ENCODE assay signal across 9 mouse cellular contexts in genomic region chr19:6910306-6910705, GRCm38 (mm10). TPM values are rescaled to one million over a fixed set of nuclear protein-coding genes. Genes with fewer than 3 reads are reported as not detected.
DNase-seq lines count a peak whose midpoint lies in the region; ATAC-seq and TF ChIP-seq lines count a peak whose summit lies in the region.
"Not testable (repeated sequence)": the region's sequence is repeated elsewhere in the genome, so short reads cannot be mapped to it uniquely, and the experiment has no call there.
"Had no signal": no experiment of that assay in that cellular context is flagged by ENCODE, and none has a peak within 500 bp of the region (broad histone marks: within the 10 kb centered on the region; RNA-seq: fewer than 3 reads in every experiment).

No protein-coding gene starts in this region.

- H3K79me2 ChIP-seq in CH12.LX (replicated peaks; ENCODE audit: control insufficient read depth, extremely low read depth, insufficient read depth, poor library complexity, severe bottlenecking), result peaks cover 21% of the 10 kb centered on the region

- H3K4me3 ChIP-seq in CH12.LX (replicated peaks in 1 of 3; ENCODE audit: low read depth in 2 of 3, low read length in 2 of 3, poor library complexity in 1 of 3), result peak overlapping the region; percentile 85 to 100 (median 92)
- peak overlapping the region; percentile 67 for H3K4me3 ChIP-seq in embryonic fibroblast, embryonic 13.5 days (ENCODE audit: insufficient read depth, low read length)
- H3K4me3 ChIP-seq in heart, embryonic 16.5 days (ENCODE audit: low read length), result peak overlapping the region; percentile 69
- peak overlapping the region; percentile 64 for H3K4me3 ChIP-seq in kidney, embryonic 16.5 days (ENCODE audit: low read length)
- peak overlapping the region; percentile 82 for H3K4me3 ChIP-seq in liver, embryonic 14.5 days (ENCODE audit: insufficient read depth in 1 of 2, low read depth in 2 of 2, low read length in 2 of 2)
- peak overlapping the region; percentile 64 for H3K4me3 ChIP-seq in midbrain, embryonic 13.5 days (replicated peaks)

- TF ChIP-seq POLR2A in CH12.LX (IDR thresholded peaks at IDR 0.05; ENCODE audit: low read depth, low read length), result not testable (repeated sequence)
- peak; percentile 45; the same call in 1 of the 2 replicates for TF ChIP-seq POLR2A in embryonic fibroblast, embryonic 13.5 days (IDR thresholded peaks at IDR 0.05; ENCODE audit: low read depth, low read length)

- WGBS in heart, embryonic 16.5 days, result under 1% methylated on average over 30 of the region's 30 CpGs
- WGBS in kidney, embryonic 16.5 days, result under 1% methylated on average over 30 of the region's 30 CpGs
- WGBS in liver, embryonic 14.5 days (ENCODE audit: insufficient replicate concordance), result under 1% methylated on average over 29 of the region's 30 CpGs
- WGBS in midbrain, embryonic 13.5 days, result under 1% methylated on average over 28 of the region's 30 CpGs

- not testable (repeated sequence) for TF ChIP-seq EP300 in CH12.LX (IDR thresholded peaks at IDR 0.05; ENCODE audit: low read length); liver, embryonic 14.5 days (IDR thresholded peaks at IDR 0.05; ENCODE audit: low read depth)

- H3K4me1 ChIP-seq in CH12.LX (ENCODE audit: control insufficient read depth in 1 of 2, insufficient read depth in 2 of 2), result peaks cover 10 to 29% of the 10 kb centered on the region in 2 experiments; a peak in 3 of 4 replicates
- not testable (repeated sequence) for H3K4me1 ChIP-seq in embryonic fibroblast, embryonic 13.5 days (ENCODE audit: control insufficient read depth, insufficient read depth, low read length); liver, embryonic 14.5 days (replicated peaks; ENCODE audit: control insufficient read depth in 2 of 2, insufficient read depth in 2 of 2, low read length in 1 of 2)
- peaks cover 21% of the 10 kb centered on the region for H3K4me1 ChIP-seq in heart, embryonic 16.5 days (ENCODE audit: control insufficient read depth, insufficient read depth, low read length)
- H3K4me1 ChIP-seq in kidney, embryonic 16.5 days (ENCODE audit: insufficient read depth, low read length), result peaks cover 29% of the 10 kb centered on the region
- H3K4me1 ChIP-seq in midbrain, embryonic 13.5 days (replicated peaks), result peaks cover 36% of the 10 kb centered on the region

- peak; percentile 21 for ATAC-seq in heart, embryonic 16.5 days (replicated peaks; ENCODE audit: extremely low read depth, insufficient read depth, low FRiP score)
- peak; percentile 40 for ATAC-seq in kidney, embryonic 16.5 days (ENCODE audit: low FRiP score, low TSS enrichment)
- peak; percentile 54 for ATAC-seq in liver, embryonic 14.5 days (ENCODE audit: insufficient read depth)
- peak; percentile 27 for ATAC-seq in midbrain, embryonic 13.5 days

- dilution Hi-C loops in CH12.LX (cut with MboI; ENCODE audit: extremely low pct_ligation_motif_present, extremely low pct_unique_long_range_greater_than_20kb, low sequenced_read_pairs), result not testable (repeated sequence)

- not testable (repeated sequence) for H3K9me3 ChIP-seq in CH12.LX (replicated peaks; ENCODE audit: low read length); heart, embryonic 16.5 days (replicated peaks; ENCODE audit: control insufficient read depth, low read length); kidney, embryonic 16.5 days (ENCODE audit: low read length); liver, embryonic 14.5 days (ENCODE audit: control insufficient read depth, low read length); midbrain, embryonic 13.5 days

- TF ChIP-seq CTCF in CH12.LX (conservative IDR thresholded peaks at IDR 0.05 in 1 of 2, IDR thresholded peaks at IDR 0.05 in 1 of 2; ENCODE audit: low read depth in 2 of 2, low read length in 2 of 2); embryonic fibroblast, embryonic 13.5 days (IDR thresholded peaks at IDR 0.05; ENCODE audit: borderline replicate concordance, insufficient read depth, low read length); liver, embryonic 14.5 days (IDR thresholded peaks at IDR 0.05; ENCODE audit: low read depth): not testable (repeated sequence)

- not testable (repeated sequence) for H3K27me3 ChIP-seq in CH12.LX (replicated peaks); heart, embryonic 16.5 days (ENCODE audit: control insufficient read depth, insufficient read depth, low read length); kidney, embryonic 16.5 days (ENCODE audit: insufficient read depth, low read length); liver, embryonic 14.5 days (ENCODE audit: control insufficient read depth, insufficient read depth, low read length); midbrain, embryonic 13.5 days

- H3K27ac ChIP-seq in CH12.LX (ENCODE audit: insufficient read depth, low read depth), result peak overlapping the region; percentile 97
- peak overlapping the region; percentile 96 for H3K27ac ChIP-seq in embryonic fibroblast, embryonic 13.5 days (ENCODE audit: insufficient read depth, low read length)
- peak overlapping the region; percentile 100 for H3K27ac ChIP-seq in heart, embryonic 16.5 days (ENCODE audit: low read length)
- H3K27ac ChIP-seq in kidney, embryonic 16.5 days (ENCODE audit: low read length), result peak overlapping the region; percentile 100
- H3K27ac ChIP-seq in liver, embryonic 14.5 days, result peak overlapping the region; percentile 95
- H3K27ac ChIP-seq in midbrain, embryonic 13.5 days, result peak overlapping the region; percentile 95

- H3K9ac ChIP-seq in CH12.LX (ENCODE audit: insufficient read depth, low read depth), result peak overlapping the region; percentile 94
- peak overlapping the region; percentile 85 for H3K9ac ChIP-seq in heart, embryonic 16.5 days (ENCODE audit: low read length)
- peak overlapping the region; percentile 86 for H3K9ac ChIP-seq in kidney, embryonic 16.5 days (replicated peaks; ENCODE audit: low read length)
- peak overlapping the region; percentile 85 for H3K9ac ChIP-seq in liver, embryonic 14.5 days (replicated peaks)
- H3K9ac ChIP-seq in midbrain, embryonic 13.5 days (replicated peaks), result peak overlapping the region; percentile 79

- in situ Hi-C loops in CH12.LX (cut with MboI; ENCODE audit: low pct_ligation_motif_present, low pct_unique_long_range_greater_than_20kb, low sequenced_read_pairs), result not testable (repeated sequence)

- H3K36me3 ChIP-seq in CH12.LX (replicated peaks in 1 of 2; ENCODE audit: control insufficient read depth in 1 of 2, insufficient read depth in 1 of 2, low read length in 1 of 2), result peaks cover 44 to 68% of the 10 kb centered on the region in 2 experiments
- peaks cover 39% of the 10 kb centered on the region for H3K36me3 ChIP-seq in heart, embryonic 16.5 days (ENCODE audit: control insufficient read depth, insufficient read depth)
- peaks cover 41% of the 10 kb centered on the region for H3K36me3 ChIP-seq in kidney, embryonic 16.5 days (ENCODE audit: insufficient read depth, low read length)
- peaks cover 20% of the 10 kb centered on the region for H3K36me3 ChIP-seq in liver, embryonic 14.5 days (replicated peaks; ENCODE audit: control insufficient read depth, insufficient read depth, low read depth)
- peaks cover 55% of the 10 kb centered on the region for H3K36me3 ChIP-seq in midbrain, embryonic 13.5 days

- not testable (repeated sequence) for TF ChIP-seq RAD21 in CH12.LX (IDR thresholded peaks at IDR 0.05; ENCODE audit: low read depth, low read length)

- peak; percentile 54 for DNase-seq in CH12.LX (ENCODE audit: extremely low read depth)
- DNase-seq in brain, adult 2 months (ENCODE audit: low read depth, low spot score), result peak; percentile 51
- not testable (repeated sequence) for DNase-seq in liver, embryonic 14.5 days (ENCODE audit: low read depth in 3 of 3, low spot score in 3 of 3)
- DNase-seq in spleen, postnatal 4 days (ENCODE audit: low spot score in 2 of 2), result peak; percentile 54 to 76

- peak overlapping the region; percentile 63; the same call in 1 of the 2 replicates for H3K4me2 ChIP-seq in CH12.LX (ENCODE audit: insufficient read depth, low read depth, poor library complexity, severe bottlenecking)
- H3K4me2 ChIP-seq in heart, embryonic 16.5 days (ENCODE audit: low read depth, low read length), result peak overlapping the region; percentile 76
- peak overlapping the region; percentile 73 for H3K4me2 ChIP-seq in kidney, embryonic 16.5 days (replicated peaks; ENCODE audit: low read depth, low read length)
- H3K4me2 ChIP-seq in liver, embryonic 14.5 days (ENCODE audit: low read depth), result peak overlapping the region; percentile 94
- H3K4me2 ChIP-seq in midbrain, embryonic 13.5 days (replicated peaks), result peak overlapping the region; percentile 81

RNA-seq across cellular contexts. Expression of gene Prdx5, which starts 0.4 kb away (rescaled TPM):
- total RNA-seq in CH12.LX (2012; rRNA removed) (72.6 and 74.8 TPM in 2 replicates), CH12.LX (2014; rRNA removed) (77.2 and 83.5 TPM in 2 replicates)
- 137 TPM in 2 replicates for polyA plus RNA-seq in CH12.LX (2012; ENCODE audit: insufficient read length, low read depth)
- polyA plus RNA-seq in embryonic fibroblast, embryonic 13.5 days (2011; ENCODE audit: insufficient read length, low read depth, missing spikeins), result 161 and 235 TPM in 2 replicates
- 383 and 415 TPM in 2 replicates for polyA plus RNA-seq in heart, embryonic 16.5 days (2015; fragmentation: Nextera tagmentation; extraction: Ambion mirVana)
- 325 and 350 TPM in 2 replicates for polyA plus RNA-seq in kidney, embryonic 16.5 days (2015; fragmentation: Nextera tagmentation; extraction: Ambion mirVana)
- 41.8 and 54.9 TPM in 2 replicates for polyA plus RNA-seq in liver, embryonic 14.5 days (2012; rRNA removed)
- 78.7 and 87.2 TPM in 2 replicates for polyA plus RNA-seq in liver, embryonic 14.5 days (2014; fragmentation: Nextera tagmentation; extraction: Ambion mirVana)
- 231 and 236 TPM in 2 replicates for polyA plus RNA-seq in midbrain, embryonic 13.5 days (2015; fragmentation: Nextera tagmentation; extraction: Ambion mirVana)

RNA-seq across cellular contexts. Expression of gene Trmt112, which starts 0.8 kb away (rescaled TPM):
- total RNA-seq in CH12.LX (2012; rRNA removed) (191 and 198 TPM in 2 replicates), CH12.LX (2014; rRNA removed) (89.5 and 97.9 TPM in 2 replicates)
- polyA plus RNA-seq in CH12.LX (2012; ENCODE audit: insufficient read length, low read depth), result 158 and 212 TPM in 2 replicates
- polyA plus RNA-seq in embryonic fibroblast, embryonic 13.5 days (2011; ENCODE audit: insufficient read length, low read depth, missing spikeins), result 61.4 and 74.9 TPM in 2 replicates
- 80.0 and 93.0 TPM in 2 replicates for polyA plus RNA-seq in heart, embryonic 16.5 days (2015; fragmentation: Nextera tagmentation; extraction: Ambion mirVana)
- polyA plus RNA-seq in kidney, embryonic 16.5 days (2015; fragmentation: Nextera tagmentation; extraction: Ambion mirVana), result 141 and 145 TPM in 2 replicates
- 65.7 and 69.4 TPM in 2 replicates for polyA plus RNA-seq in liver, embryonic 14.5 days (2012; rRNA removed)
- polyA plus RNA-seq in liver, embryonic 14.5 days (2014; fragmentation: Nextera tagmentation; extraction: Ambion mirVana), result 75.2 and 77.4 TPM in 2 replicates
- polyA plus RNA-seq in midbrain, embryonic 13.5 days (2015; fragmentation: Nextera tagmentation; extraction: Ambion mirVana), result 136 and 139 TPM in 2 replicates

RNA-seq across cellular contexts. Expression of gene Esrra, which starts 11.3 kb away (rescaled TPM):
- total RNA-seq in CH12.LX (2012; rRNA removed) (23.5 and 28.7 TPM in 2 replicates), CH12.LX (2014; rRNA removed) (13.4 and 13.6 TPM in 2 replicates)
- 15.6 and 17.7 TPM in 2 replicates for polyA plus RNA-seq in CH12.LX (2012; ENCODE audit: insufficient read length, low read depth)
- 18.6 and 19.7 TPM in 2 replicates for polyA plus RNA-seq in embryonic fibroblast, embryonic 13.5 days (2011; ENCODE audit: insufficient read length, low read depth, missing spikeins)
- polyA plus RNA-seq in heart, embryonic 16.5 days (2015; fragmentation: Nextera tagmentation; extraction: Ambion mirVana), result 43.4 and 48.2 TPM in 2 replicates
- polyA plus RNA-seq in kidney, embryonic 16.5 days (2015; fragmentation: Nextera tagmentation; extraction: Ambion mirVana), result 18.0 and 19.4 TPM in 2 replicates
- 6.2 and 6.6 TPM in 2 replicates for polyA plus RNA-seq in liver, embryonic 14.5 days (2012; rRNA removed)
- 1.6 and 2.2 TPM in 2 replicates for polyA plus RNA-seq in liver, embryonic 14.5 days (2014; fragmentation: Nextera tagmentation; extraction: Ambion mirVana)
- polyA plus RNA-seq in midbrain, embryonic 13.5 days (2015; fragmentation: Nextera tagmentation; extraction: Ambion mirVana), result 14.5 and 18.3 TPM in 2 replicates

RNA-seq across cellular contexts. Expression of gene Catsperz, which starts 14.9 kb away (rescaled TPM):
- not detected in 2 replicates for total RNA-seq in CH12.LX (2012; rRNA removed)
- not detected in 2 replicates for total RNA-seq in CH12.LX (2014; rRNA removed)
- 1.2 TPM in 1 of 2 replicates, not detected in the other for polyA plus RNA-seq in CH12.LX (2012; ENCODE audit: insufficient read length, low read depth)
- polyA plus RNA-seq in embryonic fibroblast, embryonic 13.5 days (2011; ENCODE audit: insufficient read length, low read depth, missing spikeins), result 0.57 TPM in 1 of 2 replicates, not detected in the other
- polyA plus RNA-seq in heart, embryonic 16.5 days (2015; fragmentation: Nextera tagmentation; extraction: Ambion mirVana), result 2.8 and 3.9 TPM in 2 replicates
- 3.4 and 3.7 TPM in 2 replicates for polyA plus RNA-seq in kidney, embryonic 16.5 days (2015; fragmentation: Nextera tagmentation; extraction: Ambion mirVana)
- polyA plus RNA-seq in liver, embryonic 14.5 days (2012; rRNA removed), result 0.13 and 0.16 TPM in 2 replicates
- polyA plus RNA-seq in liver, embryonic 14.5 days (2014; fragmentation: Nextera tagmentation; extraction: Ambion mirVana), result 0.28 and 0.37 TPM in 2 replicates
- 0.55 TPM in 1 of 2 replicates, not detected in the other for polyA plus RNA-seq in midbrain, embryonic 13.5 days (2015; fragmentation: Nextera tagmentation; extraction: Ambion mirVana)
- total RNA-seq: neutrophil, adult 5-6 weeks had no signal

RNA-seq across cellular contexts. Expression of gene Kcnk4, which starts 24.0 kb away (rescaled TPM):
- total RNA-seq in CH12.LX (2012; rRNA removed) (0.21 TPM in 1 of 2 replicates, not detected in the other), CH12.LX (2014; rRNA removed) (not detected in 2 replicates)
- polyA plus RNA-seq in CH12.LX (2012; ENCODE audit: insufficient read length, low read depth), result 0.80 TPM in 1 of 2 replicates, not detected in the other
- polyA plus RNA-seq in embryonic fibroblast, embryonic 13.5 days (2011; ENCODE audit: insufficient read length, low read depth, missing spikeins), result not detected in 2 replicates
- 0.50 and 0.95 TPM in 2 replicates for polyA plus RNA-seq in heart, embryonic 16.5 days (2015; fragmentation: Nextera tagmentation; extraction: Ambion mirVana)
- polyA plus RNA-seq in kidney, embryonic 16.5 days (2015; fragmentation: Nextera tagmentation; extraction: Ambion mirVana), result 0.42 and 0.71 TPM in 2 replicates
- polyA plus RNA-seq in liver, embryonic 14.5 days (2012; rRNA removed), result not detected in 2 replicates
- 0.05 TPM in 1 of 2 replicates, not detected in the other for polyA plus RNA-seq in liver, embryonic 14.5 days (2014; fragmentation: Nextera tagmentation; extraction: Ambion mirVana)
- 0.28 and 0.79 TPM in 2 replicates for polyA plus RNA-seq in midbrain, embryonic 13.5 days (2015; fragmentation: Nextera tagmentation; extraction: Ambion mirVana)
- total RNA-seq: neutrophil, adult 5-6 weeks had no signal
